Comparison of ENCODE assay signal across 8 mouse cellular contexts in genomic region chr5:74061408-74062047, GRCm38 (mm10). TPM values are rescaled to one million over a fixed set of nuclear protein-coding genes. Genes with fewer than 3 reads are reported as not detected.
DNase-seq lines count a peak whose midpoint lies in the region; ATAC-seq and TF ChIP-seq lines count a peak whose summit lies in the region.

No protein-coding gene starts in this region.

- H3K36me3 ChIP-seq in erythroblast, embryonic 14.5 days (ENCODE audit: control insufficient read depth): peaks cover 61% of the 10 kb centered on the region
- peaks cover 12% of the 10 kb centered on the region for H3K36me3 ChIP-seq in liver, embryonic 12.5 days
- no peaks in the 10 kb centered on the region for H3K36me3 ChIP-seq in embryonic facial prominence, embryonic 14.5 days (ENCODE audit: control insufficient read depth, insufficient read depth, low read length)

- no peak overlapping the region for H3K9ac ChIP-seq in liver, embryonic 12.5 days
- H3K9ac ChIP-seq in embryonic facial prominence, embryonic 14.5 days (ENCODE audit: low read depth, low read length): no peak overlapping the region

- no peaks in the 10 kb centered on the region for H3K9me3 ChIP-seq in erythroblast, embryonic 14.5 days (ENCODE audit: control insufficient read depth, low read length)
- H3K9me3 ChIP-seq in liver, embryonic 12.5 days (replicated peaks): no peaks in the 10 kb centered on the region
- no peaks in the 10 kb centered on the region for H3K9me3 ChIP-seq in embryonic facial prominence, embryonic 14.5 days (ENCODE audit: control insufficient read depth, low read length)

- peak overlapping the region; percentile 23; the same call in 1 of the 2 replicates for H3K4me2 ChIP-seq in liver, embryonic 12.5 days
- H3K4me2 ChIP-seq in embryonic facial prominence, embryonic 14.5 days (ENCODE audit: low read depth, low read length): peak overlapping the region; percentile 36

- H3K4me3 ChIP-seq in erythroblast, embryonic 14.5 days (replicated peaks): peak overlapping the region; percentile 99
- no peak overlapping the region for H3K4me3 ChIP-seq in liver, embryonic 12.5 days
- peak overlapping the region; percentile 12; the same call in 1 of the 2 replicates for H3K4me3 ChIP-seq in embryonic facial prominence, embryonic 14.5 days (ENCODE audit: low read depth, low read length)
- H3K4me3 ChIP-seq in olfactory bulb, adult 2 months (ENCODE audit: insufficient read depth, low read depth, low read length): peak overlapping the region; percentile 35

- DNase-seq in liver: no peak
- peak; percentile 81 for DNase-seq in embryonic facial prominence, embryonic 14.5 days (ENCODE audit: low spot score)
- DNase-seq in thymus, postnatal 25 days: no peak
- DNase-seq in thymus, postnatal 36 days: no peak

- H3K27me3 ChIP-seq in erythroblast, embryonic 14.5 days (ENCODE audit: control insufficient read depth): no peaks in the 10 kb centered on the region
- H3K27me3 ChIP-seq in liver, embryonic 12.5 days (replicated peaks): no peaks in the 10 kb centered on the region
- no peaks in the 10 kb centered on the region for H3K27me3 ChIP-seq in embryonic facial prominence, embryonic 14.5 days (replicated peaks; ENCODE audit: control insufficient read depth, insufficient read depth, low read length)

- peaks cover 59% of the 10 kb centered on the region for H3K4me1 ChIP-seq in erythroblast, embryonic 14.5 days (ENCODE audit: control insufficient read depth)
- H3K4me1 ChIP-seq in liver, embryonic 12.5 days: peaks cover 63% of the 10 kb centered on the region
- peaks cover 24% of the 10 kb centered on the region for H3K4me1 ChIP-seq in embryonic facial prominence, embryonic 14.5 days (ENCODE audit: control insufficient read depth, insufficient read depth, low read length)
- H3K4me1 ChIP-seq in olfactory bulb, adult 2 months (ENCODE audit: control insufficient read depth, insufficient read depth, low read length): peaks cover 27% of the 10 kb centered on the region

- no peak overlapping the region for H3K27ac ChIP-seq in liver, embryonic 12.5 days
- H3K27ac ChIP-seq in embryonic facial prominence, embryonic 14.5 days (replicated peaks; ENCODE audit: low read depth, low read length): peak overlapping the region; percentile 56
- peak overlapping the region; percentile 82 for H3K27ac ChIP-seq in olfactory bulb, adult 2 months (ENCODE audit: insufficient read depth, low read depth, low read length)

- no peak for TF ChIP-seq POLR2A in olfactory bulb, adult 2 months (IDR thresholded peaks at IDR 0.05; ENCODE audit: insufficient read depth, low read depth, low read length)

- TF ChIP-seq CTCF in olfactory bulb, adult 2 months (IDR thresholded peaks at IDR 0.05; ENCODE audit: insufficient read depth, low read depth, low read length): no peak

- 88% methylated on average over 18 of the region's 18 CpGs for WGBS in liver, embryonic 12.5 days (ENCODE audit: insufficient replicate concordance)
- 58% methylated on average over 18 of the region's 18 CpGs for WGBS in embryonic facial prominence, embryonic 14.5 days
- WGBS in olfactory bulb, adult 2 months: 18% methylated on average over 18 of the region's 18 CpGs

- no peak for ATAC-seq in erythroblast, adult 5-6 weeks (replicated peaks; ENCODE audit: low FRiP score, poor library complexity, severe bottlenecking)
- ATAC-seq in liver, embryonic 12.5 days: no peak
- no peak for ATAC-seq in embryonic facial prominence, embryonic 14.5 days (ENCODE audit: low read depth)

RNA-seq across cellular contexts. Expression of gene Usp46, which starts 6.7 kb away (rescaled TPM):
- polyA plus RNA-seq in erythroblast, embryonic 14.5 days (2012): 0.18 and 0.36 TPM in 2 replicates
- total RNA-seq in erythroblast, adult 5-6 weeks (2015; ENCODE audit: low replicate concordance): 91.5 and 96.6 TPM in 2 replicates
- total RNA-seq in erythroblast, adult 5-6 weeks (2017; ENCODE audit: low replicate concordance): 81.3 and 85.3 TPM in 2 replicates
- 29.5 and 31.8 TPM in 2 replicates for polyA plus RNA-seq in liver, embryonic 12.5 days (2016; fragmentation: Nextera tagmentation; extraction: Ambion mirVana)
- polyA plus RNA-seq in embryonic facial prominence, embryonic 14.5 days (2014; fragmentation: Nextera tagmentation; extraction: Ambion mirVana): 35.4 and 36.5 TPM in 2 replicates
- polyA plus RNA-seq in olfactory bulb, adult 2 months (2012; ENCODE audit: insufficient read depth, insufficient read length, low replicate concordance, missing spikeins): 164 TPM in 1 of 2 replicates, not detected in the other

Comparison
In these comparisons a context has a peak if more than half of its experiments do, and no peak if none do; other contexts are left out.
1. RNA of gene Usp46, which starts 6.7 kb away (polyA plus RNA-seq): 164 TPM in olfactory bulb, adult 2 months, 35.4 to 36.5 TPM in embryonic facial prominence, embryonic 14.5 days and 29.5 to 31.8 TPM in liver, embryonic 12.5 days; 0.18 to 0.36 TPM in erythroblast, embryonic 14.5 days; every median in the first group is over 10 times any median in the second.